Mouse (Mus musculus): ENCODE results near the gene Ndufa7. TPM values are rescaled to one million over a fixed set of nuclear protein-coding genes. Genes with fewer than 3 reads are reported as not detected.

The Ndufa7 gene
- 497 and 604 TPM in 2 replicates for polyA plus RNA-seq (2014; fragmentation: Nextera tagmentation; extraction: Ambion mirVana)

DNA sequence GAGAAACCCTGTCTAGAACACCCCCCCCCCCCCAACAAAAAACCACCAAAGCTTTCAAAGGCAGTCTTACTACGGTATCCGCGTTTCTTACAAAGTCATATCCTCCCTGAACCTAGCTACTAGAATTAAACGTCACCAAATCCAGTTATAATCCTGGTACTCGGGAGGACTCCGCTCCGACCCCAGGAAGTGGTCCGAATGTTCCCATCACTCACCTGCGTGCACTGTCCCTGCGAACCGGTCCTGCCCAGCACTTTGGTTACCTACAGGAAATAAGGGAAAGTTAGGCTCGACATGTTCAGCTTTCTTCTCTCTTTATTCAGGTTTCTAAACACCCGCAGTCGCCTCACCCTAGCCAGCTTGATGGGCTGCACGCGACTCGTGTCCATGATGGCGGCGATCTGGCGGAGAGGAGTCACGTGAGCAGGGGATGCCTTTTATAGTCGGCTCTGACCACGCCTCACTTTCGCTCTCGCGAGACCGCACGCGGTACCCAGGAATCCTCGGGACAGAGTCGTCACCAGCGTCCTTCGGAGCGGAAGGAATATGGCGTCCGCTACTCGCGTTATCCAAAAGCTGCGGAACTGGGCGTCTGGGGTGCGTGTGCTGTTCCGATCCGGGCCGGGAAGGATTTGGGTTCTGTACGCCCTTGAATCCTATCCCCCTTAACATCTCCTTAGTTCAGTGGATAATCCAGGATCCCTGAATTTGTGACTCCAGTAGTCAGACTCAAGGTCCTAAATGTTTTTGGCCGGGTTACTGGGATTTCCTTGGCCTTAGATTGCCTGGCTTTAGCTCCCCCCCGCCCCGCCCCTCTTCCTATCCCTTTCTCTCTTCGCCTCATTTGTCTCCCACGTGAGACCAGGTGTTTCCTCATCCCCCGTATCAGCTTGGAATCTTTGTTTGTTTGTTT, at the start of gene Ndufa7, which contains the start of gene Rps28:
Gene Ndufa7, plus strand, starts transcription at position 489 of the 913 bp plus-strand sequence.
Gene Rps28, minus strand, starts transcription at position 479 of the 913 bp plus-strand sequence.
- ATAC-seq (ENCODE audit: low FRiP score, low TSS enrichment) = peak; percentile 94
- peaks cover 24% of the 10 kb centered on the region for H3K4me1 ChIP-seq (ENCODE audit: control insufficient read depth, insufficient read depth, low read length)
- under 1% methylated on average over 51 of the region's 51 CpGs for WGBS
- DNase-seq = peak; percentile 99
- H3K9me3 ChIP-seq (ENCODE audit: control insufficient read depth, low read length) = no peaks in the 10 kb centered on the region
- H3K4me3 ChIP-seq (replicated peaks; ENCODE audit: low read depth, low read length) = peak within 1 kb of the TSS; percentile 50
- H3K9ac ChIP-seq (replicated peaks; ENCODE audit: low read length) = peak within 1 kb of the TSS; percentile 87
- peak within 1 kb of the TSS; percentile 74 for H3K4me2 ChIP-seq (ENCODE audit: low read length)
- peaks cover 44% of the 10 kb centered on the region for H3K36me3 ChIP-seq (ENCODE audit: control insufficient read depth, insufficient read depth, low read length)
- H3K27ac ChIP-seq (replicated peaks; ENCODE audit: low read depth, low read length) = peak within 1 kb of the TSS; percentile 86
- H3K27me3 ChIP-seq (ENCODE audit: control insufficient read depth, insufficient read depth, low read length) = no peaks in the 10 kb centered on the region

GRCm38 (mm10) chr17:33774573-33775155, 49.7 kb upstream of the Ndufa7 start:
- Histone ChIP-seq H3K36me3 (ENCODE audit: control insufficient read depth, insufficient read depth, low read length) (no peaks in the 10 kb centered on the region), H3K9me3 (ENCODE audit: control insufficient read depth, low read length) (no peaks in the 10 kb centered on the region), H3K4me1 (ENCODE audit: control insufficient read depth, insufficient read depth, low read length) (no peaks in the 10 kb centered on the region), H3K27ac (replicated peaks; ENCODE audit: low read depth, low read length) (no peak overlapping the region), H3K27me3 (ENCODE audit: control insufficient read depth, insufficient read depth, low read length) (no peaks in the 10 kb centered on the region), H3K9ac (replicated peaks; ENCODE audit: low read length) (no peak overlapping the region), H3K4me3 (replicated peaks; ENCODE audit: low read depth, low read length) (no peak overlapping the region), H3K4me2 (ENCODE audit: low read length) (no peak overlapping the region)
- DNase-seq (no peak), ATAC-seq (ENCODE audit: low FRiP score, low TSS enrichment) (no peak)
- 93% methylated on average over 8 of the region's 8 CpGs for WGBS

GRCm38 (mm10) chr17:33775287-33775686, 49.1 kb upstream of the Ndufa7 start:
- Histone ChIP-seq H3K4me3 (replicated peaks; ENCODE audit: low read depth, low read length) (no peak overlapping the region), H3K27ac (replicated peaks; ENCODE audit: low read depth, low read length) (no peak overlapping the region), H3K9ac (replicated peaks; ENCODE audit: low read length) (no peak overlapping the region), H3K4me2 (ENCODE audit: low read length) (no peak overlapping the region), H3K36me3 (ENCODE audit: control insufficient read depth, insufficient read depth, low read length) (no peaks in the 10 kb centered on the region), H3K9me3 (ENCODE audit: control insufficient read depth, low read length) (no peaks in the 10 kb centered on the region), H3K27me3 (ENCODE audit: control insufficient read depth, insufficient read depth, low read length) (no peaks in the 10 kb centered on the region), H3K4me1 (ENCODE audit: control insufficient read depth, insufficient read depth, low read length) (no peaks in the 10 kb centered on the region)
- no peak for DNase-seq
- ATAC-seq (ENCODE audit: low FRiP score, low TSS enrichment) = no peak
- WGBS = 98% methylated on average over 4 of the region's 4 CpGs

DNA sequence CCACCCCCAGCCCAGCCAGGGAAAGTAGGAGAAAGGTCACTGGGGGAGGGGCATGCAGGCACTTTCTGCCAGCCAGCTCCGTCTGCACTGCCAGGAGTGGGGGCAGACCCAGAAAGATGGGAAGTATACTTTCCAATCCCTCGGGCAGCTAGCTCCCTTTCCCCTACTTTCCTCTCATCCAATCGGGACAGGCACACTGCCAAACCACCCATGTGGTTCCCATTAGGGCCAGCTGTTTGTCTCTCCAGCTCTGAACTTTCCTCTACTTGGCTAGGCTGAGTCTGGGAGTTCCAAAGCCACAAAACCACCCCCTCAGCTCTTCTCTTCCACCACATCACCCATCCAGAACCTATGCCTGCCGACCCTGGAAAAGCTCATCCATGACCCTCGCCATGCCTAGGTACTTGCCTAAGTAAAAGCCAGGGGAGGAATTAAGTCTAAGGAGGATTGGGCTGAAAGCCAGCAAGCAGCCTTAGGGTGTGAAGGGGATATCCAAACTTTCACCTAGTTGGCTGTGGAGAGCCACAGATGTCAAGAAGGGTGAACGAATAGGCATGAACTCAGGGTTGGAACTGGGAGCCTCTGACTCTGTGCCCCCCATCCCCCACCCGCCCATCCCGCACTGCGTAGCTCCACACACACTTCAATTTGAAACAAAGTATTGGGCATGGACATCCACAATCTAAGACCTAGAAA, 45.0 kb upstream of the Ndufa7 start:
- DNase-seq = peak; percentile 64
- Histone ChIP-seq H3K36me3 (ENCODE audit: control insufficient read depth, insufficient read depth, low read length) (no peaks in the 10 kb centered on the region), H3K4me3 (replicated peaks; ENCODE audit: low read depth, low read length) (no peak overlapping the region), H3K9me3 (ENCODE audit: control insufficient read depth, low read length) (no peaks in the 10 kb centered on the region), H3K9ac (replicated peaks; ENCODE audit: low read length) (no peak overlapping the region), H3K4me1 (ENCODE audit: control insufficient read depth, insufficient read depth, low read length) (peaks cover 4% of the 10 kb centered on the region; the same call in 1 of the 2 replicates), H3K4me2 (ENCODE audit: low read length) (peak overlapping the region; percentile 15; the same call in 1 of the 2 replicates), H3K27me3 (ENCODE audit: control insufficient read depth, insufficient read depth, low read length) (no peaks in the 10 kb centered on the region), H3K27ac (replicated peaks; ENCODE audit: low read depth, low read length) (no peak overlapping the region; the same call in 1 of the 2 replicates)
- WGBS = 76% methylated on average over 9 of the region's 9 CpGs
- no peak for ATAC-seq (ENCODE audit: low FRiP score, low TSS enrichment)

DNA sequence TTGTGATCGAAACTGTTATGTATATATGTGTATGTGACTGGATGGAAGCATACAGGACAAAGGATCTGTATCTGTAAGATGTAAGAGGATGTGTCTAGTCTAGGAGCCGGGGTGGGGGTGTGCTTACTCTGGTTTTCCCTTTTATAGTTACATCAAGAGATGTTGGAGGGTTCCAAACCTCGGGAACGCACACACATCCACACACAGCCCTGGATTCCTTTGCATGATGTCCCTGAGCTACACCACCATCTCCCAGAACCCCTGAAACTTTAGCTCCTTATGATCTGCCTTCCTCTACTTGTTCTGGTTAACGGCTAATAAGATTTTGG, 44.4 kb upstream of the Ndufa7 start:
- DNase-seq (no peak), ATAC-seq (ENCODE audit: low FRiP score, low TSS enrichment) (no peak)
- Histone ChIP-seq H3K27me3 (ENCODE audit: control insufficient read depth, insufficient read depth, low read length) (no peaks in the 10 kb centered on the region), H3K9me3 (ENCODE audit: control insufficient read depth, low read length) (no peaks in the 10 kb centered on the region), H3K4me2 (ENCODE audit: low read length) (no peak overlapping the region), H3K9ac (replicated peaks; ENCODE audit: low read length) (no peak overlapping the region), H3K36me3 (ENCODE audit: control insufficient read depth, insufficient read depth, low read length) (no peaks in the 10 kb centered on the region), H3K4me3 (replicated peaks; ENCODE audit: low read depth, low read length) (no peak overlapping the region), H3K27ac (replicated peaks; ENCODE audit: low read depth, low read length) (no peak overlapping the region), H3K4me1 (ENCODE audit: control insufficient read depth, insufficient read depth, low read length) (peaks cover 4% of the 10 kb centered on the region; the same call in 1 of the 2 replicates)
- WGBS = 96% methylated on average over 5 of the region's 5 CpGs

DNA sequence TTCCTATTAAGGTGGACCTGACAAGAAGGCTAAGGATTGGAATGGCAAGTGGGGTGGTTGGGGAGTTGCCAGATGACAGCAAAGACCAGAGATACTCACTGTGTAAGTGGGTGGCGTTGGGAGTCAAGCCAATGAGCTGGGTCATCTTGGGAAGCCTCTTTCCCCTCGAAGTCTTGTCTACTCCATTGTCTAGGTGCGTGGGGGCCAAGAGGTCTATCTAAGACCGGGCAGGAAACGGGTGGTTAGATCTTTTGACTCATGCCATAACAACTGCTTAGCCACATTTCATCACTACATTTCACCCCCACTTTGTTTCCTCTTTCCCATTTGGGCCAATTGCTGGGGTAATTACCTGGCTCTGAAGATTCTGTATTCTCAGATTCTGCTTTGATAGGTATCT, 43.9 kb upstream of the Ndufa7 start:
- no peak for DNase-seq
- Histone ChIP-seq H3K27me3 (ENCODE audit: control insufficient read depth, insufficient read depth, low read length) (no peaks in the 10 kb centered on the region), H3K9me3 (ENCODE audit: control insufficient read depth, low read length) (no peaks in the 10 kb centered on the region), H3K36me3 (ENCODE audit: control insufficient read depth, insufficient read depth, low read length) (no peaks in the 10 kb centered on the region), H3K4me3 (replicated peaks; ENCODE audit: low read depth, low read length) (peak overlapping the region; percentile 41; the same call in 1 of the 2 replicates), H3K4me1 (ENCODE audit: control insufficient read depth, insufficient read depth, low read length) (peaks cover 4% of the 10 kb centered on the region; the same call in 1 of the 2 replicates), H3K4me2 (ENCODE audit: low read length) (peak overlapping the region; percentile 85; the same call in 1 of the 2 replicates), H3K9ac (replicated peaks; ENCODE audit: low read length) (no peak overlapping the region), H3K27ac (replicated peaks; ENCODE audit: low read depth, low read length) (peak overlapping the region; percentile 20; the same call in 1 of the 2 replicates)
- no peak for ATAC-seq (ENCODE audit: low FRiP score, low TSS enrichment)
- WGBS = 98% methylated on average over 5 of the region's 5 CpGs

DNA sequence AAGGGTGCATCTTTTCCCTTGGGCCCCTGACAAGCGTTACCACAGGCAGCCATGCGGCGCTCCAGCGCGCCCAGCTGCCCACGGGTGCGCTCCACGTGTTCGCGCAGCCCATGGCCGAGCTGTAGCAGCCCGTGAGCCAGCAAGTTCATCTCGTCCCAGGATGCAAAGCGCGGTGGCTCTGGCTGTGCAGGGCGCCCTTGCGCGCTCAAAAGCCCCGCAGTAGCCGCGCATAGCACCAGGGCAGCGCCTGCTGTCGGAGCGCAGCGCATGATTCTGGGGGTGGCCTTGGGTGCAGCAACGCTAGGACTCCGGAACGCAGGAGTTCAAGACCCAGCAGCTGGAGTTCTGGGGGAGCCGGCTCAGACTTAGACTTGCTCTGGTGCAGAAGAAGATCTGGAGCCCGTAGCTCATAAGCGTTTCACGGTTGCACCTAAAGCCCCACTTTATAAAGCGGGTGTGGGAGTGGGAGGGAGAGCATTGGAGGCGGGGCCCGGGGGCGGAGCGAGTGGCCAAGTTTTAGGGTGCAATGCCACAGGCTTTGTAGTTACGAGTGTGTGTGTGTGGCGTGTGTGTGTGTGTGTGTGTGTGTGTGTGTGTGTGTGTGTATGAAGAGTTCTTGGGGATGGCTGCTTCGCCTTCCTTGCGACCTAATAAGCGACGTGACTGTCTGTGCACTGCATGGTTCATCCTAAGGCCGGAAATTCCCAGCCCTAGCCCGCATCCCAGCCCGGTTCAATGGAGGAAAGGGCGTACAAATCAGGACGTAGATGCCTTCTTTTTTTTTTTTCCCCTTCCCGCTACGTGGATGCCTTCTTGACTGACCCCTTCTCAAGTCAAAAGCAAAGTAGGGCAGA, 43.0 kb upstream of the Ndufa7 start, which contains the start of gene Angptl4:
Gene Angptl4, minus strand, starts transcription at position 707 of the 854 bp plus-strand sequence.
- DNase-seq = peak; percentile 75
- peak within 1 kb of the TSS; percentile 14; the same call in 1 of the 2 replicates for H3K27ac ChIP-seq (replicated peaks; ENCODE audit: low read depth, low read length)
- WGBS = under 1% methylated on average over 50 of the region's 50 CpGs
- peak within 1 kb of the TSS; percentile 43 for H3K9ac ChIP-seq (replicated peaks; ENCODE audit: low read length)
- peaks cover 4% of the 10 kb centered on the region; the same call in 1 of the 2 replicates for H3K4me1 ChIP-seq (ENCODE audit: control insufficient read depth, insufficient read depth, low read length)
- ATAC-seq (ENCODE audit: low FRiP score, low TSS enrichment) = no peak
- peak within 1 kb of the TSS; percentile 41 for H3K4me3 ChIP-seq (replicated peaks; ENCODE audit: low read depth, low read length)
- H3K9me3 ChIP-seq (ENCODE audit: control insufficient read depth, low read length) = no peaks in the 10 kb centered on the region
- H3K4me2 ChIP-seq (ENCODE audit: low read length) = peak within 1 kb of the TSS; percentile 85
- no peaks in the 10 kb centered on the region for H3K27me3 ChIP-seq (ENCODE audit: control insufficient read depth, insufficient read depth, low read length)
- no peaks in the 10 kb centered on the region for H3K36me3 ChIP-seq (ENCODE audit: control insufficient read depth, insufficient read depth, low read length)
